Mouse (Mus musculus) hindbrain, embryonic 11.5 days (tissue): ENCODE results near the gene Vti1a. TPM values are rescaled to one million over a fixed set of nuclear protein-coding genes. Genes with fewer than 3 reads are reported as not detected.
A peak's percentile ranks its signal among the peaks of the same experiment; 100 is the strongest.

Experiments
- ATAC-seq: fragments of 200-750 bp; cut with Nextera tagmentation; 2 replicates; pipeline ENCODE4 v1.8.0; 2017; ENCODE audit warnings: mild to moderate bottlenecking, moderate TSS enrichment, moderate library complexity; ENCODE audit not compliant: low FRiP score
- DNase-seq: peaks from one replicate; pipeline ENCODE4 v3.0.0-alpha.2; 2015; ENCODE audit warnings: low spot score
- H3K27ac ChIP-seq: fragments of 300-500 bp; sonication (generic); 2 replicates; pipeline ENCODE4 v1.5.1; 2014; ENCODE audit warnings: mild to moderate bottlenecking, low read depth, low read length
- H3K27me3 ChIP-seq: fragments of 300-500 bp; sonication (generic); 2 replicates; pipeline ENCODE4 v1.6.1; 2014; ENCODE audit warnings: mild to moderate bottlenecking, low read length, moderate library complexity, mixed read lengths; ENCODE audit not compliant: control insufficient read depth, insufficient read depth
- H3K36me3 ChIP-seq: fragments of 300-500 bp; sonication (generic); 2 replicates; pipeline ENCODE4 v1.6.1; 2014; ENCODE audit warnings: mild to moderate bottlenecking, low read length, moderate library complexity, mixed read lengths; ENCODE audit not compliant: control insufficient read depth, insufficient read depth
- H3K4me1 ChIP-seq: fragments of 300-500 bp; sonication (generic); replicated peaks from 2 replicates; pipeline ENCODE4 v1.6.1; 2014; ENCODE audit warnings: low read length, mixed read lengths; ENCODE audit not compliant: control insufficient read depth, insufficient read depth
- H3K4me2 ChIP-seq: fragments of 300-500 bp; sonication (generic); replicated peaks from 2 replicates; pipeline ENCODE4 v1.6.1; 2014; ENCODE audit warnings: mild to moderate bottlenecking, low read depth, low read length
- H3K4me3 ChIP-seq: fragments of 300-500 bp; sonication (generic); 2 replicates; pipeline ENCODE4 v1.5.1; 2014; ENCODE audit warnings: low read depth, low read length
- H3K9ac ChIP-seq: fragments of 300-500 bp; sonication (generic); 2 replicates; pipeline ENCODE4 v1.6.1; 2014; ENCODE audit warnings: low read depth, low read length
- H3K9me3 ChIP-seq: fragments of 300-500 bp; sonication (generic); 2 replicates; pipeline ENCODE4 v1.6.1; 2016; ENCODE audit warnings: low read length; ENCODE audit not compliant: control insufficient read depth
- WGBS: fragments of 180-500 bp; shearing (Covaris S2); extraction: QIAGEN DNeasy Blood & Tissue Kit; methylation state at CpG from one replicate; pipeline ENCODE4 v1.1.7; 2014; 5-methylcytosine and 5-hydroxymethylcytosine counted together
- polyA plus RNA-seq: library from polyadenylated mRNA; unstranded; fragments of >200 nt; fragmentation: Nextera tagmentation; extraction: Ambion mirVana; gene quantifications from 2 replicates; pipeline ENCODE4 v1.2.1, GENCODE M21; 2014

Vti1a gene
- polyA plus RNA-seq, 1 experiment from 2014 or later = 27.8 TPM

DNA sequence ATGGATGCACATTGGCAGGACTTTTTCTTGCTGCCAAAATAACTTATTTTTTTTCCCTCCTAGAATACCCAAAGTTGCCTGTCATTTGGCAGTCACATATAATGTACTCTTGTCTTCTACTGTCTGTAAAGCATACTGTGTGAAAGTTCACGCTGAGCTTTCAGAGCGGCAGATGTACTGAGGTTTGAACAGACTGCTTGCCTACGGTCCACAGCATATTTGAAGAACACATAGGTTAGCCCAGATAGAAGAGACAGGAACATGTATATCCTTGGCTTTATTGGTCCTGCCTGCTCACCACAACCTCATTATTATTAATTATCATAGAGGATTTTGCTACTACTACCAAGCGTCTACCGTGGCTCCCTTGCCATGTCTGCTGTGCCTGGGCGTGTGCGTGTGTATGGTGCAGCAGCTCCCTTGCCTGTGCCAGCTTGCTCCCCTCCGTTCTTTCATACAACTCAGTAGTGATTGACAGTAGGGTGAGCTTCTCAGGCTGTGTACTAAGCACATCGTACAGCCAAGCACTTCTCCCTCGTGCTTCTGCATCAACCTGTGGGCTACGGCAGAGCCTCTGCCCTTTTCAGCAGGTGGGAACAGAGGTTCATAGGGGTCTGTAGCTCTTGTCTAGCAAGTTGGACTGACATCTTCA, 107.1 kb downstream of the Vti1a start:
- WGBS = 76% methylated on average over 11 of the region's 11 CpGs
- no peak overlapping the region for H3K4me3 ChIP-seq
- no peak overlapping the region for H3K9ac ChIP-seq
- no peaks in the 10 kb centered on the region for H3K27me3 ChIP-seq
- ATAC-seq (no peak), DNase-seq (no peak)
- H3K36me3 ChIP-seq = no peaks in the 10 kb centered on the region
- H3K4me1 ChIP-seq = peaks cover 4% of the 10 kb centered on the region; the same call in 1 of the 2 replicates
- H3K9me3 ChIP-seq = no peaks in the 10 kb centered on the region
- no peak overlapping the region for H3K27ac ChIP-seq
- no peak overlapping the region for H3K4me2 ChIP-seq

DNA sequence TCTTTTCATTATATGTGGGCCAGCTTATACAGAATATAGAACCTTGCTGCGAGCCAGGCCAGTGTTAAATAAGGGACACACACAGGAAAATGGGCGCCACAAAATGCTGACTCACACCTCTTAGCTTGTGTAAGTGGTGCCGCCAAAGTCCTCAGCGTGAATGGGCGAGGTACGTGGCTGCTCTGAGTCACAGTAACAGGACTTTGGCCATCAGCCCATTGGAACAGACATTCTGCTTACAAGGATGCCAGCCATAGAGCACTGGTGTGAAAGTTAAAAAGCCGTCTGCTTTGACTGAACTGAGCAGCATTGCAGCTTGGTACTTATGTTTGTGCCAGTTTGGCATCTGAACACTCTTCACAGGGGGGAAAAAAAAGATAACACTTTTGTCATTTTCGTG, 107.9 kb downstream of the Vti1a start:
- Histone ChIP-seq H3K9me3 (no peaks in the 10 kb centered on the region), H3K36me3 (no peaks in the 10 kb centered on the region), H3K9ac (no peak overlapping the region), H3K4me2 (no peak overlapping the region), H3K4me1 (peaks cover 4% of the 10 kb centered on the region; the same call in 1 of the 2 replicates), H3K27me3 (no peaks in the 10 kb centered on the region), H3K27ac (no peak overlapping the region), H3K4me3 (no peak overlapping the region)
- ATAC-seq = no peak
- 90% methylated on average over 8 of the region's 8 CpGs for WGBS
- DNase-seq = no peak

DNA sequence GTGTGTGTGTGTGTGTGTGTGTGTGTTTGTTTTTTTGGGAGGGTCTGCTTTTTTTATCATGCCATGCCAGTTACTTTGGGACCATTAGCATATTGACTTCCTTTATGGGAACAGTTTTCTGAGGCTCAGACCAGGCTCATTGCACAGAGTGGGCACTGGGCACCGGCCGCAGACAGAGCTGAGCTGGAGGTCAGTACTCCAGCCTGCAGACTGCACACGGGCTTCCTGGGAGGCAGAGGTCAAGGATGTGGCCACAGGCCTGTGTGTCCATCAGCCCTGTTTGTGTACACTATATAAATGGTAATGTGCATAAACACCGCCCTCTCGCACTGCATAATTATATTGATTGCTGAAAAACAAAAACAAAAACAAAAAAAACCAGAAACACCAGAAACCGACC, 108.4 kb downstream of the Vti1a start:
- ATAC-seq (no peak), DNase-seq (no peak)
- no peak overlapping the region for H3K4me3 ChIP-seq
- H3K9me3 ChIP-seq = no peaks in the 10 kb centered on the region
- H3K4me2 ChIP-seq = no peak overlapping the region
- no peak overlapping the region for H3K9ac ChIP-seq
- no peaks in the 10 kb centered on the region for H3K36me3 ChIP-seq
- H3K27me3 ChIP-seq = no peaks in the 10 kb centered on the region
- WGBS = 78% methylated on average over 6 of the region's 6 CpGs
- H3K4me1 ChIP-seq = peaks cover 6% of the 10 kb centered on the region; the same call in 1 of the 2 replicates
- H3K27ac ChIP-seq = no peak overlapping the region

DNA sequence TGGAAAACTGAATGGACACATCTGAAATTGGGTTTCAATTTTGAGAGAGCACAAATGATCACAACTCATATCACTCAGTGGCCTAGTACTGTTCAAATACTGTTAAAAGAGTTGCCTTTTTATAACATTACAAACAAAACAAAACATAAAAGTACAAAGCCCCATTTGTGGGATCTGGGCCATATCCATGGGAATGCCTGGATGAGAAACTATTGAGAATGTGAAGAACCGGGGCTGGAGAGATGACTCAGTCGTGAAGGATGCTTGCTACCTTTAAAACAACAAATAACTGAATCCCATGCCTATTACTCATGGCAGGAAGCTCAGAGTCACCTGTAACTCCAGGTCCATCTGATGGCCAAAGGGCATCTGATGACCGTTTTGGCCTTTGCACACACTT, 124.2 kb downstream of the Vti1a start:
- H3K27ac ChIP-seq = no peak overlapping the region
- H3K9me3 ChIP-seq = no peaks in the 10 kb centered on the region
- ATAC-seq (no peak), DNase-seq (no peak)
- H3K4me2 ChIP-seq = no peak overlapping the region
- no peak overlapping the region for H3K4me3 ChIP-seq
- 79% methylated on average over 3 of the region's 3 CpGs for WGBS
- H3K4me1 ChIP-seq = no peaks in the 10 kb centered on the region
- H3K36me3 ChIP-seq = no peaks in the 10 kb centered on the region
- H3K9ac ChIP-seq = no peak overlapping the region
- no peaks in the 10 kb centered on the region for H3K27me3 ChIP-seq

DNA sequence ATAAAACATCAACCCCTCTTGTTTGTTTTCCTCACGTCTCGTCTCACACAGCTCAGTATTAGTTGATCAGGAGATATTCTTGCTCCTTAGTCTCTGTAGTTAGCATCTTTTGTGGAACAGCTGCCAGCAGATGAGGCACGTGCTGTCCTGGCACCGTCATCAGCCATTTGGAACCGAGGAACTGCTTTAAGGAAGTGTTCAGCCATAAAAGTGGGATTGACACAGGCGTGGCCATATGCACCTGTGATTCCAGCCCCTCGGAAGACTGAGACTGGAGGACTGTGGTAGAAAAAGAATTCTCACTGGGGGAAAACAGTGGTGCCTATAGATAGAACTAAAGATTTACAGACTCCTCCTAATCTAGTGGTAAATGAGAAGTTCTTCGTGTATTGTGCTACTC, 127.5 kb downstream of the Vti1a start:
- ATAC-seq = no peak
- no peaks in the 10 kb centered on the region for H3K4me1 ChIP-seq
- H3K36me3 ChIP-seq = no peaks in the 10 kb centered on the region
- no peaks in the 10 kb centered on the region for H3K27me3 ChIP-seq
- no peaks in the 10 kb centered on the region for H3K9me3 ChIP-seq
- H3K4me3 ChIP-seq = no peak overlapping the region
- no peak overlapping the region for H3K9ac ChIP-seq
- no peak for DNase-seq
- no peak overlapping the region for H3K4me2 ChIP-seq
- no peak overlapping the region for H3K27ac ChIP-seq
- 88% methylated on average over 8 of the region's 8 CpGs for WGBS

DNA sequence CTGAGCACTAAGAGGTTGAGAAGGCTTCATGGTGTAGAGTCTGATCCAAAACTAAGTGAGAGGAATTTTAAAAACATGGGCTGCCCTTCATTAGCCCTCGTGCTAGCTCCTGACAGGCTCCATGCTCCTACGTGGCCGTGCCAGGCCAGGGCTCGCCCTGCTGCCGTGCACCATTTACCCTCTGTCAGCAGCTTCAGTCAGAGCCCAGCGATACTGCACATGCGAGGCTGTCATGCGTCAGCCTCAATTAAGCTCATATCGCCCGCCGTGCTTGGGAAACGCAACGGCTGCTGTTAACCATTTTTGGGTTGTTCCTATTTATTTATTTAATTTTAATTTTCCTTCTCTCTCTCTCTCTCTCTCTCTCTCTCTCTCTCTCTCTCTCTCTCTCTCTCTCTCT, 133.0 kb downstream of the Vti1a start:
- H3K9me3 ChIP-seq = no peaks in the 10 kb centered on the region
- H3K27ac ChIP-seq = no peak overlapping the region
- no peak overlapping the region for H3K9ac ChIP-seq
- no peak overlapping the region for H3K4me3 ChIP-seq
- H3K27me3 ChIP-seq = no peaks in the 10 kb centered on the region
- 56% methylated on average over 13 of the region's 13 CpGs for WGBS
- no peak for ATAC-seq
- H3K36me3 ChIP-seq = no peaks in the 10 kb centered on the region
- H3K4me1 ChIP-seq = no peaks in the 10 kb centered on the region
- DNase-seq = peak; percentile 18
- no peak overlapping the region for H3K4me2 ChIP-seq

DNA sequence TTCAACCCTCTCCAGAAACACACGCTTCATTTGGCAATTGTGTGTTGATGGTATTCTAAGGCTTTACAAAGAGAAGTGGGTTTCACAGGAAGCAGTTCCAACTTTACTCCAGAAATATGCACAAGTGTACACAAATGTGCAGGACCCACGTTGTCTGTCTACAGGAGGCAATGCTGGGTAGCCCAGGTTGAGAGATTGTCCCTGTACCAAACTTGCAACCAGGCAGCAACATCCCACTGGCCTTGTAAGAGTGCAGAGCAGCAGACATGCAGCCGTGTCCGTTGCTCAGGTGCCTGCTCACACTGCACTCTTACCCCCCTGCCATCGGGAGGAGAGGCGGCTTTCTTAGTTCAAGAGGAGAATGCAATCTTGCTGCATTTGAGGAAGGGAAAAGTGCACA, 133.4 kb downstream of the Vti1a start:
- no peak overlapping the region for H3K9ac ChIP-seq
- no peak overlapping the region for H3K4me2 ChIP-seq
- no peaks in the 10 kb centered on the region for H3K36me3 ChIP-seq
- 49% methylated on average over 6 of the region's 6 CpGs for WGBS
- ATAC-seq (no peak), DNase-seq (peak; percentile 15)
- H3K9me3 ChIP-seq = no peaks in the 10 kb centered on the region
- no peak overlapping the region for H3K27ac ChIP-seq
- H3K27me3 ChIP-seq = no peaks in the 10 kb centered on the region
- H3K4me3 ChIP-seq = no peak overlapping the region
- H3K4me1 ChIP-seq = no peaks in the 10 kb centered on the region

DNA sequence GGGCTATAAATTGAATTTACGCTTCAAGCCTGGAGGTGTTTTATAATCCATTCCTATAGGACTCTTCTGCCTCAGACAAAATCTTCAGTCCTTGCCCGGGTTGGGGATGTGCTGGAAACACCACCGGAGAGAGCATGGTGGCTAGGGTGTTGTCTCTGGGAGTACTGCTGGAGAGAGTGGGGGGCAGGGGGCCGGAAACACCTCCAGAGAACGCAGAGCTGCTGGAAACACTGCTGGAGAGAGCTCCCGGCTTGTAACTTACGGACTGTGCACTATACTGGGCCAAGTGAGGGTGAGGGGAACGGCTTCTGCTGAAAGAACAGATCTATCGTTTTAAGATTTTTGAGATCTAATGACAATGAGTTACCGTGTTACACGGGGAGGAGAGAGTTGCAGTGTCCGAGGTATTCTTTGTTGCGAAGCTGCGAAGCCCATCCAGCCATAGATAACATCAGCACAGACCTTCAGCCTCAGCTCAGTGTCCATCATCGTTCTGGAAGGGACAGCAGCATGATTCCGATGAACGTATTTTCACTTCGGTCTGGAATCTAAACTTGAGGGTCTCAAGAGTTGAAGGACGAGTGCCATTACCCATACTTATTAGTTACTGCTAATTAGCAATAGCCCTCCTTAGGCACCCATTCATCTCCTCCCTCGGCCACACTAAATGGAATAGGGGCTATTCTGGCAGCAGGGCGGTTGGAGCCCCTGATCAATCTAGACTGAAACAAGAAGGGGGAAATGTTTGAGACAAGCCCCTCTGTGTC, 140.4 kb downstream of the Vti1a start:
- ATAC-seq = no peak
- Histone ChIP-seq H3K4me1 (no peaks in the 10 kb centered on the region), H3K9ac (no peak overlapping the region), H3K4me3 (no peak overlapping the region), H3K27me3 (no peaks in the 10 kb centered on the region), H3K36me3 (no peaks in the 10 kb centered on the region), H3K9me3 (no peaks in the 10 kb centered on the region), H3K4me2 (no peak overlapping the region), H3K27ac (no peak overlapping the region)
- WGBS = 63% methylated on average over 21 of the region's 21 CpGs
- no peak for DNase-seq

DNA sequence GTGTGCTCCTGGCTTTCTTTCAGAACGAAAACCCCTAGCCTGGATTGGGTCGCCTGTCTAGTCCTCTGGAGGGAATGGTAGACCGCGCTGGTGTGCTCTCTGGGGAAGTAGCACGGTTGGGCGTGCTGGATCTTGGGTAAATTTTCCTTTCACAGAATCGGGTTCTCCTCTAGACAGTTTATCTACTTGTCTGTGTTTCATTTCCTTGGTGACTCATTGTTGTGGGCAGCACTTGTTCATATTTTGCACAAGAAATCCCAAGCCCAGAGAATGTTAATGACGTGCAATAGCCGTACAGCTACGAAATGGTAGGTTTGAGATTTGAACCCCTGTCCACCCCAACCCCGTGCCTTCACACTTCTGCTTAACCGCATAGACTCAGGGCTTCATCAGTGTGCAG, 145.9 kb downstream of the Vti1a start:
- H3K9me3 ChIP-seq = no peaks in the 10 kb centered on the region
- no peak overlapping the region for H3K27ac ChIP-seq
- DNase-seq (no peak), ATAC-seq (no peak)
- H3K4me2 ChIP-seq = no peak overlapping the region
- H3K36me3 ChIP-seq = no peaks in the 10 kb centered on the region
- no peak overlapping the region for H3K4me3 ChIP-seq
- H3K9ac ChIP-seq = no peak overlapping the region
- no peaks in the 10 kb centered on the region; the same call in 1 of the 2 replicates for H3K4me1 ChIP-seq
- no peaks in the 10 kb centered on the region for H3K27me3 ChIP-seq
- WGBS = 93% methylated on average over 12 of the region's 12 CpGs
